Mouse (Mus musculus): ENCODE measurements around the gene Dapp1. TPM values are rescaled to one million over a fixed set of nuclear protein-coding genes. Genes with fewer than 3 reads are reported as not detected.
"Not testable (repeated sequence)": the region's sequence is repeated elsewhere in the genome, so short reads cannot be mapped to it uniquely, and the experiment has no call there.

Dapp1 gene
- total and polyA plus RNA-seq, 2 experiments from 2014 or later = 1.3 to 2.3 TPM

GRCm38 (mm10) chr3:137918932-137919311, 62.4 kb downstream of the Dapp1 start:
- peak overlapping the region; percentile 55 for H3K4me2 ChIP-seq (ENCODE audit: low read depth, low read length, poor library complexity, severe bottlenecking)
- H3K9me3 ChIP-seq (ENCODE audit: low read length) = no peaks in the 10 kb centered on the region
- no peaks in the 10 kb centered on the region for H3K27me3 ChIP-seq (ENCODE audit: insufficient read depth, low read length)
- H3K4me3 ChIP-seq (ENCODE audit: low read depth, low read length) = peak overlapping the region; percentile 85
- WGBS = 19% methylated on average over 6 of the region's 6 CpGs
- TF ChIP-seq CTCF (IDR thresholded peaks at IDR 0.05) = no peak
- DNase-seq (ENCODE audit: low spot score) (peak; percentile 51), ATAC-seq (ENCODE audit: low FRiP score) (peak; percentile 40)
- peaks cover 9% of the 10 kb centered on the region for H3K4me1 ChIP-seq (ENCODE audit: insufficient read depth, low read length)
- peak overlapping the region; percentile 87 for H3K27ac ChIP-seq (ENCODE audit: low read depth, low read length)
- H3K36me3 ChIP-seq (ENCODE audit: insufficient read depth, low read length) = peaks cover 10% of the 10 kb centered on the region
- peak overlapping the region; percentile 83 for H3K9ac ChIP-seq (replicated peaks; ENCODE audit: low read length, poor library complexity, severe bottlenecking)

GRCm38 (mm10) chr3:137918172-137918931, 63.0 kb downstream of the Dapp1 start, which contains the start of gene Lamtor3:
Gene Lamtor3, plus strand, starts transcription at chr3:137918506.
- H3K9me3 ChIP-seq (ENCODE audit: low read length) = no peaks in the 10 kb centered on the region
- H3K9ac ChIP-seq (replicated peaks; ENCODE audit: low read length, poor library complexity, severe bottlenecking) = peak within 1 kb of the TSS; percentile 83
- peak; percentile 93 for ATAC-seq (ENCODE audit: low FRiP score)
- H3K36me3 ChIP-seq (ENCODE audit: insufficient read depth, low read length) = peaks cover 8% of the 10 kb centered on the region; the same call in 1 of the 2 replicates
- peak within 1 kb of the TSS; percentile 59 for H3K4me2 ChIP-seq (ENCODE audit: low read depth, low read length, poor library complexity, severe bottlenecking)
- H3K4me3 ChIP-seq (ENCODE audit: low read depth, low read length) = peak within 1 kb of the TSS; percentile 85
- peak within 1 kb of the TSS; percentile 87 for H3K27ac ChIP-seq (ENCODE audit: low read depth, low read length)
- DNase-seq (ENCODE audit: low spot score) = peak; percentile 90
- WGBS = under 1% methylated on average over 47 of the region's 47 CpGs
- TF ChIP-seq CTCF (IDR thresholded peaks at IDR 0.05) = no peak; the same call in 1 of the 2 replicates
- peaks cover 9% of the 10 kb centered on the region for H3K4me1 ChIP-seq (ENCODE audit: insufficient read depth, low read length)
- H3K27me3 ChIP-seq (ENCODE audit: insufficient read depth, low read length) = no peaks in the 10 kb centered on the region

- TF ChIP-seq CTCF (IDR thresholded peaks at IDR 0.05) = no peak
These were observed 63.6 kb downstream of the Dapp1 start for GRCm38 (mm10) chr3:137917694-137918171.

GRCm38 (mm10) chr3:137914567-137914966, 66.8 kb downstream of the Dapp1 start:
- DNase-seq (ENCODE audit: low spot score); H3K36me3 ChIP-seq (ENCODE audit: insufficient read depth, low read length); H3K4me1 ChIP-seq (ENCODE audit: insufficient read depth, low read length); ATAC-seq (ENCODE audit: low FRiP score); H3K27ac ChIP-seq (ENCODE audit: low read depth, low read length); H3K27me3 ChIP-seq (ENCODE audit: insufficient read depth, low read length); H3K9me3 ChIP-seq (ENCODE audit: low read length); H3K9ac ChIP-seq (replicated peaks; ENCODE audit: low read length, poor library complexity, severe bottlenecking); H3K4me3 ChIP-seq (ENCODE audit: low read depth, low read length); H3K4me2 ChIP-seq (ENCODE audit: low read depth, low read length, poor library complexity, severe bottlenecking): not testable (repeated sequence)
- WGBS = no CpG with 5 or more reads among the region's 1 CpGs

More at GRCm38 (mm10) chr3:137917694-137918171, 63.6 kb downstream of the Dapp1 start:
- H3K27me3 ChIP-seq (ENCODE audit: insufficient read depth, low read length) = no peaks in the 10 kb centered on the region
- H3K9me3 ChIP-seq (ENCODE audit: low read length) = no peaks in the 10 kb centered on the region
- ATAC-seq (ENCODE audit: low FRiP score) = peak; percentile 32
- 7% methylated on average over 12 of the region's 12 CpGs for WGBS
- H3K4me2 ChIP-seq (ENCODE audit: low read depth, low read length, poor library complexity, severe bottlenecking) = peak overlapping the region; percentile 59
- peak overlapping the region; percentile 54 for H3K9ac ChIP-seq (replicated peaks; ENCODE audit: low read length, poor library complexity, severe bottlenecking)
- DNase-seq (ENCODE audit: low spot score) = no peak
- peak overlapping the region; percentile 85 for H3K4me3 ChIP-seq (ENCODE audit: low read depth, low read length)
- H3K4me1 ChIP-seq (ENCODE audit: insufficient read depth, low read length) = peaks cover 9% of the 10 kb centered on the region
- peaks cover 8% of the 10 kb centered on the region; the same call in 1 of the 2 replicates for H3K36me3 ChIP-seq (ENCODE audit: insufficient read depth, low read length)
- H3K27ac ChIP-seq (ENCODE audit: low read depth, low read length) = peak overlapping the region; percentile 87

GRCm38 (mm10) chr3:137913093-137913492, 68.3 kb downstream of the Dapp1 start:
- peaks cover 6% of the 10 kb centered on the region; the same call in 1 of the 2 replicates for H3K36me3 ChIP-seq (ENCODE audit: insufficient read depth, low read length)
- no peak overlapping the region for H3K4me2 ChIP-seq (ENCODE audit: low read depth, low read length, poor library complexity, severe bottlenecking)
- peaks cover 4% of the 10 kb centered on the region; the same call in 1 of the 2 replicates for H3K4me1 ChIP-seq (ENCODE audit: insufficient read depth, low read length)
- no peak overlapping the region for H3K4me3 ChIP-seq (ENCODE audit: low read depth, low read length)
- H3K27ac ChIP-seq (ENCODE audit: low read depth, low read length) = no peak overlapping the region
- WGBS = 74% methylated on average over 2 of the region's 2 CpGs
- no peaks in the 10 kb centered on the region for H3K9me3 ChIP-seq (ENCODE audit: low read length)
- DNase-seq (ENCODE audit: low spot score) (no peak), ATAC-seq (ENCODE audit: low FRiP score) (no peak)
- H3K27me3 ChIP-seq (ENCODE audit: insufficient read depth, low read length) = no peaks in the 10 kb centered on the region
- no peak overlapping the region for H3K9ac ChIP-seq (replicated peaks; ENCODE audit: low read length, poor library complexity, severe bottlenecking)
- no peak for TF ChIP-seq CTCF (IDR thresholded peaks at IDR 0.05)

GRCm38 (mm10) chr3:137900149-137900548, 81.2 kb downstream of the Dapp1 start:
- TF ChIP-seq CTCF (IDR thresholded peaks at IDR 0.05) = no peak
- Histone ChIP-seq H3K4me1 (ENCODE audit: insufficient read depth, low read length) (no peaks in the 10 kb centered on the region), H3K4me3 (ENCODE audit: low read depth, low read length) (no peak overlapping the region), H3K9ac (replicated peaks; ENCODE audit: low read length, poor library complexity, severe bottlenecking) (no peak overlapping the region), H3K9me3 (ENCODE audit: low read length) (no peaks in the 10 kb centered on the region), H3K27me3 (ENCODE audit: insufficient read depth, low read length) (no peaks in the 10 kb centered on the region), H3K36me3 (ENCODE audit: insufficient read depth, low read length) (peaks cover 26% of the 10 kb centered on the region), H3K4me2 (ENCODE audit: low read depth, low read length, poor library complexity, severe bottlenecking) (no peak overlapping the region), H3K27ac (ENCODE audit: low read depth, low read length) (no peak overlapping the region)
- 58% methylated on average over 10 of the region's 10 CpGs for WGBS
- no peak for ATAC-seq (ENCODE audit: low FRiP score)
- peak; percentile 38 for DNase-seq (ENCODE audit: low spot score)
